Mouse (Mus musculus): ENCODE measurements around the gene Coro1c.

DNA sequence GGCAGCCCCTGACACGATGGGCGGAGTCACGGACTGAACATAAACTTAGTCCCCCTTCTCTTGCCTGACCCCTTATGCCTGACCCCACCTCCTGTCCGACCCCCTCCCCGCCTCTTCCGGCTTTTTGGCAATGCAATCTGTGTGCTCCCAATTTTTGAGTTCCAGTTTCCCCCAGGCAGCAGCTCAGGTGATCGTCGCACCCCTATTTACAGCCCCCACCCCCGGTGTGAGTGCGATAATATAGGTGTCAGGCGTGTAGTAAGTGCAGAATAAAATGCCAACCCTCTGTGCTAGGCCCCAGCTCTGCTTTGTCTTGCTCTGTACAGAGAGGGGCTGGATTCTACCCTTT is 93.5 kb downstream of the Coro1c start:
- TF ChIP-seq CTCF (IDR thresholded peaks at IDR 0.05; ENCODE audit: borderline replicate concordance, extremely low read depth, insufficient read depth, insufficient read length) (no peak), POLR2A (IDR thresholded peaks at IDR 0.05; ENCODE audit: borderline replicate concordance, extremely low read depth, insufficient read depth, insufficient read length, poor library complexity, severe bottlenecking) (no peak)
